Mouse (Mus musculus): ENCODE results near the gene Col1a2. TPM values are rescaled to one million over a fixed set of nuclear protein-coding genes. Genes with fewer than 3 reads are reported as not detected.

Col1a2 gene
- total RNA-seq, 2 experiments from 2014 or later: 0.26 to 0.80 TPM

DNA sequence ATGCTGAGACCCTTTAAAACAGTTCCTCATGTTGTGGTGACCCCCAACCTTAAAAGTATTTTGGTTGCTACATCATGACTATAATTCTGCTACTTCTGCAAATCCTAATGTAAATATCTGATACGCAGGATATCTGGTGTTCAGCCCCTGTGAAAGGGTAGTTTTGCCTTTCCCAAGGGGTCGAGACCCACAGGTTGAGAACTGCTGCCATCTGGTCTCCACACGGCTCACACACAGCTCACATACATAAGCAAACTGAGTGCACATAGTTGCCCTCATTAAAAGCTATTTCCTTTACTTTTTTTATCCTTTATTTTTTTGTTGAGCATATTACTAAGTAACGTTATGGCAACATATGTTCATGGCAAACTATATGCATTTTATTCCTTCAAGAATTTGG is 65.8 kb downstream of the Col1a2 start:
- ATAC-seq (replicated peaks; ENCODE audit: low FRiP score, low TSS enrichment, poor library complexity, severe bottlenecking): no peak

DNA sequence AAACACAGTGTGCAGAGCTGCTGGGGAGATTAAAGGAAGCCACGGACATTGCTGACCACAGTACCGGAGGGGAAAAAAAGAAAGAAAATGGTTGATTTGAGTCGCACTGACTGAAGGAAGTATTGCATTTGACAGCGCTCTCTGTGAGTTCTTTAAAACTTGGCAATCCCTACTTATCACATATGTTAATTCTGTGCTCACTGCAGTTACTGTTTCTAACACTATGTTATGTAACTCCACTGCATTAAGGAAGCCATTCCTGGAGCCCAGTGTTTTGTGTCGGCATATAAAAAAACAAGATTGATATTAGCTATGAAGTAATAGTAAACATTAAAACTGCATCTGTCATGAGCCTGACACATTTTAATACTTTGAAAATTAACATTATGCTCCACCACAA is 73.1 kb downstream of the Col1a2 start:
- ATAC-seq (replicated peaks; ENCODE audit: low FRiP score, low TSS enrichment, poor library complexity, severe bottlenecking): no peak

GRCm38 (mm10) chr6:4578343-4578742 is 73.7 kb downstream of the Col1a2 start:
- ATAC-seq (replicated peaks; ENCODE audit: low FRiP score, low TSS enrichment, poor library complexity, severe bottlenecking): no peak

DNA sequence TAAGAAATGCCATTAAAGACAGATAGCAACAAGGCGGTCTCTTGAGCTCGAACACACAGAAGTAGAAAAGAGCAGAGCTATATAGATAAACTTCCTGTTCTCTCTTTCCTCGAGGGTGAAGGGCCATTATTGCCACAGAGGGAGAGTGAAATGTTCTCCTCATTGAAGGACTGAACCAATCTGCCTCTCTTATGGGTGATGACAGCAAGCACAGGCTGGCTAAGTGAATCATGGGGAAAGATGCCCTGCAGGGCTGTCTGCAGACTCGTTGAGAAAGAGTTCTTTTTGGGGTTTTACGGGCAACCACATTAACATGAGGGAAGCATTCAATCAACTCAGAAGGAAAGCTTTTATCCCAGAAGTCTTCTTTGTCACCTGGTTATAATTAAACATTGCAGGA is 75.0 kb downstream of the Col1a2 start:
- ATAC-seq (replicated peaks; ENCODE audit: low FRiP score, low TSS enrichment, poor library complexity, severe bottlenecking): no peak

DNA sequence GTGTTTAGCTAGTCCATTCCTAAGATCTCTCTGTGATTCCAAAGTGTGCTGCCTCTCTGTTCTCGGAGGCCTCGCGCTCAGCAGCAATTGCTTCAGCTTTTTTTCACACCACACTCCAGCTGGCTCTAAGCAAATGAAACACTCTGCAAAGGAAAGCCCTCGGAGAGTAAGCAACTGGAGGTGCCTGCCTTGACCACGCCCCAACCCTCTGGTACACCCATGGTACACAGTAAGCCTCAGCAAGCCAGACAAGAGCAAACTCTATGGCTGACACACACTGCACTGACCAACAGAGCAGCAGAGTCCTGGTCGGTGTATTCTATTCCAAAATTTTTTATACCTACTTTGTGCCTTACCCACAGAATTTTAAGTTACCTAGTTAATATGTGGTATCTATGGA is 78.9 kb downstream of the Col1a2 start:
- no peak for ATAC-seq (replicated peaks; ENCODE audit: low FRiP score, low TSS enrichment, poor library complexity, severe bottlenecking)

DNA sequence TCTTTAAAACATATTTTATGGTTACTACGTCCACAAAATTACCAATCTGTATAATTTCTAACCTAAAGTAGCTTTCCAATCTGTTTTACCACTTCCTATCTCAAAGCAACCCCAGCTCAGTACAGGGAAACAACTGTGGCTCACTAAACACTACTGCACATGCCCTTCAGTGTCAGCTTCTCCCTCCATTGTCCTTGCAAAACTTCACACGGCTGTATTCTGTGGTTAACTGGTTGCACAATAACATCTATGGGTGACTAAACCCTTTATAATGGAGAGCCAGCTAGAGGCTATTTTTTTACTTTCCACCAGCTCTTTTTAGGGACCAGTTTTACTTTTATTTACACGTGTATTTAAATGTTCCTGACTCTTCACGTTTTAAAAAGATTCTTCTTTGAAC is 83.3 kb downstream of the Col1a2 start:
- no peak for ATAC-seq (replicated peaks; ENCODE audit: low FRiP score, low TSS enrichment, poor library complexity, severe bottlenecking)

DNA sequence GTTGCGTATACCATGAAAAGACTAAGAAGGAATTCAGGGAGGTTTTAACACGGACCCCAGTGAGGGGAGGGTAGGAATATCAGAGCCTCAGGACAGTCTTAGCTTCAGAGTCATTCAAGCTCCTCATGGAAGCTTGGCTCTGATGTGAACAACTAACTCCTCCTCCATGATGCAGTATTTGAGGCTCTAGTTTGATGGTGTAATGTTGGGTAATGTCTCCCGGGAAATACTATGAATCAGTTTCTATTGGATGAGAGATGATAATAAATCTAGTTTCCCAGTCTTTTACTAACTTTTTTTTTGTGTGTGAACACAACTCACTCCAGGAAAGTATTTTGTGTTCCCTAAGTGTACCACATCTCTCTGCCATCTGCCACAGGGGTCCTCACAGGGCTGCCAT is 84.1 kb downstream of the Col1a2 start:
- ATAC-seq (replicated peaks; ENCODE audit: low FRiP score, low TSS enrichment, poor library complexity, severe bottlenecking): no peak

DNA sequence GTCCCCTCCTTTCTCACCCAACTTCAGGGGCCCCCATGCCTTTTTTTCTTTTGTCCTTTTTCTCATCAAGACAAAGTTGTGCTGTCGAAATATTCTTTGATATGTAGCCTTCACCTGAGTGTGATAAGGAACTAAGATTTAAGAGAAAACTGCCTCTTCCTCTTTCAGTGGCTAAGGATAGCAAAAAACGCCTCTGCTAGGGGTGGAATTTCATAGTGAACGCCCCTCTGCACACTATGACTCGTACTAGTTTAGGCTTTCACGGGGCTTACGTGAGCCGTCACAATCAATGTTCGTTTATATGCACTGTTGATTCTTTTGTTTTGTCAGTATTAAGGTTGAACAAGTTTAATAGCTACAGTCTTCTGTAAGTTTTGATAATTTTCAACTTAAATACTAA is 85.5 kb downstream of the Col1a2 start:
- no peak for ATAC-seq (replicated peaks; ENCODE audit: low FRiP score, low TSS enrichment, poor library complexity, severe bottlenecking)

Other genes starting within 250 kb of the Col1a2 start
- gene Casd1, start 96.0 kb downstream of the Col1a2 start, total RNA-seq (2014; fragmentation: Nextera tagmentation): 17.0 and 20.7 TPM in 2 replicates
- 75.4 and 81.7 TPM in 2 replicates for gene Casd1, start 96.0 kb downstream of the Col1a2 start, total RNA-seq (2017)
- 0.57 TPM in 1 of 2 replicates, not detected in the other for gene Sgce, start 242.4 kb downstream of the Col1a2 start, total RNA-seq (2014; fragmentation: Nextera tagmentation)
- 1.0 and 4.4 TPM in 2 replicates for gene Sgce, start 242.4 kb downstream of the Col1a2 start, total RNA-seq (2017)
- gene Peg10, start 242.5 kb downstream of the Col1a2 start, total RNA-seq (2014; fragmentation: Nextera tagmentation): 0.25 and 0.61 TPM in 2 replicates
- gene Peg10, start 242.5 kb downstream of the Col1a2 start, total RNA-seq (2017): 0.28 and 1.4 TPM in 2 replicates

All from megakaryocyte-erythroid progenitor cell, adult 5-6 weeks (primary cell).